Mouse (Mus musculus): ENCODE data around the gene Ubxn2a. TPM values are rescaled to one million over a fixed set of nuclear protein-coding genes. Genes with fewer than 3 reads are reported as not detected.
A peak's percentile ranks its signal among the peaks of the same experiment; 100 is the strongest.

Ubxn2a gene
- 24.7 and 25.4 TPM in 2 replicates for polyA plus RNA-seq (2015; fragmentation: Nextera tagmentation; extraction: Ambion mirVana)

- peaks cover 2% of the 10 kb centered on the region; the same call in 1 of the 2 replicates for H3K4me1 ChIP-seq (replicated peaks; ENCODE audit: control insufficient read depth, insufficient read depth, low read length)
- peak within 1 kb of the TSS; percentile 86 for H3K9ac ChIP-seq (ENCODE audit: low read length)
- peak within 1 kb of the TSS; percentile 79 for H3K27ac ChIP-seq (ENCODE audit: low read length)
- no peaks in the 10 kb centered on the region for H3K9me3 ChIP-seq (ENCODE audit: control insufficient read depth, low read length)
- peak within 1 kb of the TSS; percentile 84 for H3K4me3 ChIP-seq (ENCODE audit: low read length)
- WGBS: under 1% methylated on average over 124 of the region's 125 CpGs
- H3K36me3 ChIP-seq (ENCODE audit: control insufficient read depth, insufficient read depth, low read length): no peaks in the 10 kb centered on the region
- H3K4me2 ChIP-seq (ENCODE audit: low read depth, low read length): peak within 1 kb of the TSS; percentile 87
- ATAC-seq (ENCODE audit: low read depth): peak; percentile 95
- no peaks in the 10 kb centered on the region for H3K27me3 ChIP-seq (ENCODE audit: control insufficient read depth, insufficient read depth, low read depth, low read length)
These were observed at the start of gene Ubxn2a for GRCm38 (mm10) chr12:4906951-4907906. TSS of gene Ubxn2a (minus strand) at chr12:4907705.

GRCm38 (mm10) chr12:4953156-4953555 lies 45.7 kb upstream of the Ubxn2a start:
- no peak overlapping the region for H3K27ac ChIP-seq (ENCODE audit: low read length)
- ATAC-seq (ENCODE audit: low read depth): no peak
- no peaks in the 10 kb centered on the region for H3K4me1 ChIP-seq (replicated peaks; ENCODE audit: control insufficient read depth, insufficient read depth, low read length)
- no peak overlapping the region for H3K4me2 ChIP-seq (ENCODE audit: low read depth, low read length)
- WGBS: 86% methylated on average over 4 of the region's 4 CpGs
- H3K9me3 ChIP-seq (ENCODE audit: control insufficient read depth, low read length): no peaks in the 10 kb centered on the region
- no peak overlapping the region for H3K9ac ChIP-seq (ENCODE audit: low read length)
- peaks cover 21% of the 10 kb centered on the region for H3K36me3 ChIP-seq (ENCODE audit: control insufficient read depth, insufficient read depth, low read length)
- no peak overlapping the region for H3K4me3 ChIP-seq (ENCODE audit: low read length)
- H3K27me3 ChIP-seq (ENCODE audit: control insufficient read depth, insufficient read depth, low read depth, low read length): no peaks in the 10 kb centered on the region

GRCm38 (mm10) chr12:4952272-4952671 lies 44.8 kb upstream of the Ubxn2a start:
- ATAC-seq (ENCODE audit: low read depth): no peak
- WGBS: 92% methylated on average over 1 of the region's 1 CpGs
- Histone ChIP-seq H3K4me3 (ENCODE audit: low read length) (no peak overlapping the region), H3K27ac (ENCODE audit: low read length) (no peak overlapping the region), H3K9ac (ENCODE audit: low read length) (no peak overlapping the region), H3K36me3 (ENCODE audit: control insufficient read depth, insufficient read depth, low read length) (peaks cover 21% of the 10 kb centered on the region), H3K27me3 (ENCODE audit: control insufficient read depth, insufficient read depth, low read depth, low read length) (no peaks in the 10 kb centered on the region), H3K4me1 (replicated peaks; ENCODE audit: control insufficient read depth, insufficient read depth, low read length) (no peaks in the 10 kb centered on the region), H3K9me3 (ENCODE audit: control insufficient read depth, low read length) (no peaks in the 10 kb centered on the region), H3K4me2 (ENCODE audit: low read depth, low read length) (no peak overlapping the region)

- H3K4me1 ChIP-seq (replicated peaks; ENCODE audit: control insufficient read depth, insufficient read depth, low read length): peaks cover 4% of the 10 kb centered on the region; the same call in 1 of the 2 replicates
- no peaks in the 10 kb centered on the region for H3K36me3 ChIP-seq (ENCODE audit: control insufficient read depth, insufficient read depth, low read length)
- ATAC-seq (ENCODE audit: low read depth): no peak
- H3K4me2 ChIP-seq (ENCODE audit: low read depth, low read length): no peak overlapping the region
- 91% methylated on average over 3 of the region's 3 CpGs for WGBS
- H3K9me3 ChIP-seq (ENCODE audit: control insufficient read depth, low read length): no peaks in the 10 kb centered on the region
- H3K27me3 ChIP-seq (ENCODE audit: control insufficient read depth, insufficient read depth, low read depth, low read length): no peaks in the 10 kb centered on the region
- no peak overlapping the region for H3K27ac ChIP-seq (ENCODE audit: low read length)
- H3K9ac ChIP-seq (ENCODE audit: low read length): no peak overlapping the region
- no peak overlapping the region for H3K4me3 ChIP-seq (ENCODE audit: low read length)
These were observed 23.5 kb upstream of the Ubxn2a start for GRCm38 (mm10) chr12:4930820-4931548.

- no peaks in the 10 kb centered on the region for H3K36me3 ChIP-seq (ENCODE audit: control insufficient read depth, insufficient read depth, low read length)
- H3K9me3 ChIP-seq (ENCODE audit: control insufficient read depth, low read length): no peaks in the 10 kb centered on the region
- no peak overlapping the region for H3K9ac ChIP-seq (ENCODE audit: low read length)
- 68% methylated on average over 2 of the region's 2 CpGs for WGBS
- H3K4me2 ChIP-seq (ENCODE audit: low read depth, low read length): no peak overlapping the region
- H3K27me3 ChIP-seq (ENCODE audit: control insufficient read depth, insufficient read depth, low read depth, low read length): no peaks in the 10 kb centered on the region
- peak overlapping the region; percentile 37 for H3K27ac ChIP-seq (ENCODE audit: low read length)
- ATAC-seq (ENCODE audit: low read depth): peak; percentile 43; the same call in 1 of the 2 replicates
- no peak overlapping the region for H3K4me3 ChIP-seq (ENCODE audit: low read length)
- peaks cover 4% of the 10 kb centered on the region; the same call in 1 of the 2 replicates for H3K4me1 ChIP-seq (replicated peaks; ENCODE audit: control insufficient read depth, insufficient read depth, low read length)
These were observed 20.7 kb upstream of the Ubxn2a start for GRCm38 (mm10) chr12:4928197-4928596.

GRCm38 (mm10) chr12:4917805-4918591 lies 10.5 kb upstream of the Ubxn2a start:
- Histone ChIP-seq H3K4me1 (replicated peaks; ENCODE audit: control insufficient read depth, insufficient read depth, low read length) (peaks cover 5% of the 10 kb centered on the region), H3K27me3 (ENCODE audit: control insufficient read depth, insufficient read depth, low read depth, low read length) (no peaks in the 10 kb centered on the region), H3K4me2 (ENCODE audit: low read depth, low read length) (peak overlapping the region; percentile 76), H3K4me3 (ENCODE audit: low read length) (peak overlapping the region; percentile 88), H3K36me3 (ENCODE audit: control insufficient read depth, insufficient read depth, low read length) (no peaks in the 10 kb centered on the region), H3K9ac (ENCODE audit: low read length) (peak overlapping the region; percentile 100), H3K9me3 (ENCODE audit: control insufficient read depth, low read length) (no peaks in the 10 kb centered on the region), H3K27ac (ENCODE audit: low read length) (peak overlapping the region; percentile 88)
- ATAC-seq (ENCODE audit: low read depth): peak; percentile 64
- 0% methylated on average over 43 of the region's 48 CpGs for WGBS

GRCm38 (mm10) chr12:4916994-4917804 lies 9.7 kb upstream of the Ubxn2a start, which contains the start of gene Atad2b:
TSS of gene Atad2b (plus strand) at chr12:4917353.
- WGBS: under 1% methylated on average over 82 of the region's 89 CpGs
- H3K36me3 ChIP-seq (ENCODE audit: control insufficient read depth, insufficient read depth, low read length): no peaks in the 10 kb centered on the region
- H3K4me3 ChIP-seq (ENCODE audit: low read length): peak within 1 kb of the TSS; percentile 88
- no peaks in the 10 kb centered on the region for H3K27me3 ChIP-seq (ENCODE audit: control insufficient read depth, insufficient read depth, low read depth, low read length)
- H3K4me2 ChIP-seq (ENCODE audit: low read depth, low read length): peak within 1 kb of the TSS; percentile 76
- ATAC-seq (ENCODE audit: low read depth): peak; percentile 97
- H3K9me3 ChIP-seq (ENCODE audit: control insufficient read depth, low read length): no peaks in the 10 kb centered on the region
- H3K9ac ChIP-seq (ENCODE audit: low read length): peak within 1 kb of the TSS; percentile 100
- H3K4me1 ChIP-seq (replicated peaks; ENCODE audit: control insufficient read depth, insufficient read depth, low read length): peaks cover 5% of the 10 kb centered on the region
- H3K27ac ChIP-seq (ENCODE audit: low read length): peak within 1 kb of the TSS; percentile 88

- ATAC-seq (ENCODE audit: low read depth): no peak
- Histone ChIP-seq H3K36me3 (ENCODE audit: control insufficient read depth, insufficient read depth, low read length) (no peaks in the 10 kb centered on the region), H3K4me2 (ENCODE audit: low read depth, low read length) (no peak overlapping the region), H3K4me1 (replicated peaks; ENCODE audit: control insufficient read depth, insufficient read depth, low read length) (peaks cover 5% of the 10 kb centered on the region), H3K9me3 (ENCODE audit: control insufficient read depth, low read length) (no peaks in the 10 kb centered on the region), H3K9ac (ENCODE audit: low read length) (no peak overlapping the region), H3K4me3 (ENCODE audit: low read length) (no peak overlapping the region), H3K27me3 (ENCODE audit: control insufficient read depth, insufficient read depth, low read depth, low read length) (no peaks in the 10 kb centered on the region), H3K27ac (ENCODE audit: low read length) (no peak overlapping the region)
- WGBS: 80% methylated on average over 3 of the region's 3 CpGs
These were observed 7.4 kb upstream of the Ubxn2a start for GRCm38 (mm10) chr12:4914944-4915343.

All from lung, embryonic 16.5 days (tissue).